Mouse (Mus musculus): ENCODE results near the gene Ostf1.
A peak's percentile ranks its signal among the peaks of the same experiment; 100 is the strongest.

The Ostf1 gene

DNA sequence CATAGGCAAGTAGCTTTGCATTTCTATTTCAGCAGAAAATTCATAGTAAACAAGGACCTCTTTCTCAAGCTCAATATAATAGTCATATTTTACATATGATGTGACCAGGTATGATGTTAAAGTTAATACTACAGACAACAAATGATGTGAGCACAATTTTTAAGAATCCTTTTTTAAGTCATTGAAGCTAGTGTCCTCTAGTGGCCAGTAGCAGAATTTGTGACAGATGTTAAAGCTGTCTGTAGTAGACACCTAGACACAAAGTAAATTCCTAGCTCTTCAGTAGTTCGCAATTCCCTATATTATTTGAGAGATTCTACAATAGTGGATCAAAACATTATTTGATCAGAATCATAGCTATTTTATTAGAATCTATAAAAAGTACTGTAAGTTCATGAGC is 73.9 kb downstream of the Ostf1 start:
- no peak for DNase-seq

DNA sequence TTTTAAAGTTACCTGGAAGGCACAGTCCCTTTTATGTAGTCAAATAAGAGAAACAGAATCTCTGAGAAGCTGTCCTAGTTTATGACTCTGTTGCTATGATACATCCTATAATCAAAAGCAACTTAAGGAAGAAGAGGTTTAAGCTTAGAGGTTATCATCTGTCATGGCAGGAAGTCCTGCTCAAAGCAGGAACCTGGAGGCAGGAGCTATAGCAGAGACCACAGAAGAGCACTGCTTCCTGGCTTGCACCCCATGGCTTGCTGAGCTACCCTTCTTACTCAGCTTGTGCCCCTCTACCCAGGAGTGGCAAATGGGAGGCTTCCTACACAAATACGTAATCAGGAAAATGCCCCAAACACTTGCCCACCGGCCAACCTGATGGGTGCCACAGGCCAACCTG is 76.0 kb downstream of the Ostf1 start:
- no peak for DNase-seq

DNA sequence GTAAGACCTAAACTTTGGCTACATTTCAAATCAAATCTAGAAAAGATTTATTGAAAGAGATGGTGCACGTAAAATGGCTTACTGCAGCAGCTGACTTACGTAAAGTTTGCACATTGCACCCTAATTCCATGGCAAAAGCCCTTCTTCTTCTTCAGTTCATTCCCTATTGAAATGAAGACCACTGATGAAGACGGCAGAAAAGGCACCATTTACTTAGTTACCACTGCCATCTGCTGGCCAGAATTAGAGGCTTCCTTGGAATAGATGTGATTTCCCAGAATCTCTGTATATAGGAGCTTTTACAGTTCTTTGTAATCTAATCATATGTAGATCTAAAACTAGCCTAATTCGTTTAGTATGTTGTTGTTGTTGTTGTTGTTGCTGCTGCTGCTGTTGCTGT is 83.0 kb downstream of the Ostf1 start:
- DNase-seq, result peak; percentile 63
